Mouse (Mus musculus) G1E-ER4 (cell line): ENCODE data around the gene Gm20662. TPM values are rescaled to one million over a fixed set of nuclear protein-coding genes. Genes with fewer than 3 reads are reported as not detected.

Experiments
- GATA1 ChIP-seq: IDR thresholded peaks from one replicate; pipeline ENCODE4 v1.8.0; 2012; ENCODE audit warnings: low read length, inconsistent platforms
- polyA plus RNA-seq: library from polyadenylated mRNA; stranded (reverse); fragments of >175 nt; gene quantifications from 2 replicates; pipeline ENCODE4 v1.2.3, GENCODE M21; 2012

Gene Gm20662
- polyA plus RNA-seq, 1 experiment, result 0.08 TPM

- TF ChIP-seq GATA1, result no peak
Observed at GRCm38 (mm10) chr9:107967437-107967836, 28.7 kb upstream of the Gm20662 start.

GRCm38 (mm10) chr9:107968531-107968930 lies 27.6 kb upstream of the Gm20662 start:
- no peak for TF ChIP-seq GATA1

- TF ChIP-seq GATA1, result no peak
Observed at GRCm38 (mm10) chr9:107970311-107970710, 25.8 kb upstream of the Gm20662 start.

GRCm38 (mm10) chr9:107971690-107972541 lies 24.2 kb upstream of the Gm20662 start:
- peak; percentile 95 for TF ChIP-seq GATA1

- TF ChIP-seq GATA1, result no peak
Observed at GRCm38 (mm10) chr9:107974491-107975171, 21.5 kb upstream of the Gm20662 start.

GRCm38 (mm10) chr9:107975399-107976386 lies 20.5 kb upstream of the Gm20662 start, which contains the start of gene Uba7:
TSS of gene Uba7 (plus strand) at chr9:107975505.
- peak; percentile 71 for TF ChIP-seq GATA1

- TF ChIP-seq GATA1, result no peak
Observed at GRCm38 (mm10) chr9:107978815-107979214, 17.3 kb upstream of the Gm20662 start.

GRCm38 (mm10) chr9:107981684-107982605 lies 14.2 kb upstream of the Gm20662 start:
- TF ChIP-seq GATA1, result no peak

GRCm38 (mm10) chr9:107982681-107983346 lies 13.3 kb upstream of the Gm20662 start, which contains the start of gene Gm20661:
TSS of gene Gm20661 (plus strand) at chr9:107983058.
- TF ChIP-seq GATA1, result peak; percentile 54

GRCm38 (mm10) chr9:107983421-107983890 lies 12.7 kb upstream of the Gm20662 start:
- no peak for TF ChIP-seq GATA1

GRCm38 (mm10) chr9:107984052-107984753 lies 11.9 kb upstream of the Gm20662 start:
- TF ChIP-seq GATA1, result no peak

- no peak for TF ChIP-seq GATA1
Observed at GRCm38 (mm10) chr9:107984754-107985055, 11.4 kb upstream of the Gm20662 start.
